Comparison of ENCODE assay signal across 9 mouse cellular contexts in the genomic region with DNA sequence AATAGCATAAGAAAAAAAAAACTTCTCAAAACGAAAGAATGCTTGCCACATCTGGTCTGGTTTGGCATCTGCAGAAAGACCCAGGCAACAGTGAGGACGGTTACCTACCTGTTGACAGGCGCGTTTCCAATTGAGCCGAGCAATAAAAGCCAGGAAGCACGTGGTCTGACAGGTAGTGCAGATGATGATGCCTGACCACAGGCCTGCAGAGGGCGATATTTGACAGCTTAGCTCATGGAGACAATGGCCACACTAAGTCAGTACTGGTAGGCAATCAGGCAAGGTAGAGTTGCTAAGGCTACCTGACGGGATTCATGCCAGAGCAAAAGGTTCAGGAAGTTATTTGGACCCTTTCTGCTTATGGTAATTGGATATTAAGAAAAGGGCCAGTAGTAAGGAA. TPM values are rescaled to one million over a fixed set of nuclear protein-coding genes. Genes with fewer than 3 reads are reported as not detected.
DNase-seq lines count a peak whose midpoint lies in the region; ATAC-seq and TF ChIP-seq lines count a peak whose summit lies in the region.
"Had no signal": no experiment of that assay in that cellular context is flagged by ENCODE, and none has a peak within 500 bp of the region (broad histone marks: within the 10 kb centered on the region; RNA-seq: fewer than 3 reads in every experiment).

No protein-coding gene starts in this region.

- DNase-seq in Patski (ENCODE audit: low read depth, low spot score): peak; percentile 2
- DNase-seq in cerebellum, postnatal 36 days: peak; percentile 85 to 90
- peak; percentile 79 for DNase-seq in heart, postnatal 0 days (ENCODE audit: low spot score)
- DNase-seq in layer of hippocampus, adult 9-10 months (ENCODE audit: low spot score): peak; percentile 26
- DNase-seq in lung, postnatal 36 days: peak; percentile 95
- peak; percentile 49 to 69 for DNase-seq in spleen, adult 18-20 months

- H3K4me1 ChIP-seq in heart, postnatal 0 days (ENCODE audit: control insufficient read depth, insufficient read depth): no peaks in the 10 kb centered on the region
- H3K4me1 ChIP-seq: limb, embryonic 12.5 days had no signal

- in situ Hi-C loops in Patski (cut with MboI; ENCODE audit: low pct_unique_long_range_greater_than_20kb): no loop called here

- no peak overlapping the region for H3K27ac ChIP-seq in heart, postnatal 0 days (ENCODE audit: low read depth)
- H3K27ac ChIP-seq: limb, embryonic 12.5 days had no signal

- no peaks in the 10 kb centered on the region for H3K9me3 ChIP-seq in heart, postnatal 0 days (replicated peaks; ENCODE audit: control insufficient read depth, low read length)
- H3K9me3 ChIP-seq: limb, embryonic 12.5 days had no signal

- CTCF ChIA-PET in Patski (lab: Charles Lee): no interaction called here

- ATAC-seq in CD4-positive, CD25-positive, alpha-beta regulatory T cell, adult 4 months: peak; percentile 83
- ATAC-seq in Patski: no peak
- ATAC-seq in heart, postnatal 0 days (ENCODE audit: insufficient read depth, low read depth): peak; percentile 77
- no peak for ATAC-seq in erythroblast, adult 5-6 weeks (replicated peaks; ENCODE audit: low FRiP score, poor library complexity, severe bottlenecking)

- peaks cover 30% of the 10 kb centered on the region for H3K27me3 ChIP-seq in Patski
- no peaks in the 10 kb centered on the region for H3K27me3 ChIP-seq in heart, postnatal 0 days (ENCODE audit: control insufficient read depth, insufficient read depth, low read length)

- H3K36me3 ChIP-seq in heart, postnatal 0 days (replicated peaks; ENCODE audit: control insufficient read depth, insufficient read depth, low read length): no peaks in the 10 kb centered on the region
- H3K36me3 ChIP-seq: limb, embryonic 12.5 days had no signal

- H3K4me3 ChIP-seq in heart, postnatal 0 days (ENCODE audit: low read depth, low read length): no peak overlapping the region
- H3K4me3 ChIP-seq: limb, embryonic 12.5 days had no signal

- no peak overlapping the region for H3K4me2 ChIP-seq in heart, postnatal 0 days (ENCODE audit: low read depth, low read length)
- H3K4me2 ChIP-seq: limb, embryonic 12.5 days had no signal

- no peak for TF ChIP-seq EP300 in heart, postnatal 0 days (IDR thresholded peaks at IDR 0.05; ENCODE audit: low read depth)

- POLR2A ChIA-PET in Patski (lab: Charles Lee): no interaction called here

- WGBS in heart, postnatal 0 days: 12% methylated on average over 8 of the region's 8 CpGs

- no peak overlapping the region for H3K9ac ChIP-seq in heart, postnatal 0 days (replicated peaks; ENCODE audit: low read depth, low read length)
- H3K9ac ChIP-seq: limb, embryonic 12.5 days had no signal

- TF ChIP-seq CTCF in Patski (IDR thresholded peaks at IDR 0.05): peak; percentile 74
- peak; percentile 93 for TF ChIP-seq CTCF in heart, postnatal 0 days (IDR thresholded peaks at IDR 0.05; ENCODE audit: low read depth)

RNA-seq across cellular contexts. Expression of a gene that starts 6.7 kb away (rescaled TPM):
- not detected for polyA plus RNA-seq in CD4-positive, CD25-positive, alpha-beta regulatory T cell, adult 4 months (2017; shearing (Covaris generic))
- not detected for polyA plus RNA-seq in Patski (2021)
- not detected in 2 replicates for total RNA-seq in heart, postnatal 0 days (2014; rRNA removed; ENCODE audit: low replicate concordance)
- polyA plus RNA-seq in heart, postnatal 0 days (2015; fragmentation: Nextera tagmentation; extraction: Ambion mirVana): 0.04 and 0.14 TPM in 2 replicates
- total RNA-seq in erythroblast, adult 5-6 weeks (2015; ENCODE audit: low replicate concordance): not detected in 2 replicates
- total RNA-seq in erythroblast, adult 5-6 weeks (2017; ENCODE audit: low replicate concordance): not detected in 2 replicates
- polyA plus RNA-seq: limb, embryonic 12.5 days had no signal

RNA-seq across cellular contexts. Expression of a gene that starts 28.8 kb away (rescaled TPM):
- not detected for polyA plus RNA-seq in CD4-positive, CD25-positive, alpha-beta regulatory T cell, adult 4 months (2017; shearing (Covaris generic))
- polyA plus RNA-seq in Patski (2021): 0.09 TPM
- total RNA-seq in heart, postnatal 0 days (2014; rRNA removed; ENCODE audit: low replicate concordance): 34.7 and 49.4 TPM in 2 replicates
- 31.2 and 31.5 TPM in 2 replicates for polyA plus RNA-seq in heart, postnatal 0 days (2015; fragmentation: Nextera tagmentation; extraction: Ambion mirVana)
- not detected in 2 replicates for total RNA-seq in erythroblast, adult 5-6 weeks (2015; ENCODE audit: low replicate concordance)
- total RNA-seq in erythroblast, adult 5-6 weeks (2017; ENCODE audit: low replicate concordance): not detected in 2 replicates
- polyA plus RNA-seq: limb, embryonic 12.5 days had no signal

Comparison
In these comparisons a context has a peak if more than half of its experiments do, and no peak if none do; other contexts are left out.
1. ATAC-seq: peak in CD4-positive, CD25-positive, alpha-beta regulatory T cell, adult 4 months (single experiment) and heart, postnatal 0 days (single experiment); none in Patski (single experiment) and erythroblast, adult 5-6 weeks (single experiment).
2. DNase-seq: peak in every context shown above with its lines; median percentile 95 in lung, postnatal 36 days; 88 in cerebellum, postnatal 36 days; 79 in heart, postnatal 0 days; 59 in spleen, adult 18-20 months; 26 in layer of hippocampus, adult 9-10 months; 2 in Patski.
3. RNA of a gene that starts 28.8 kb away (polyA plus RNA-seq): 31.2 to 31.5 TPM in heart, postnatal 0 days; 0.09 TPM in Patski (single experiment) and not detected in CD4-positive, CD25-positive, alpha-beta regulatory T cell, adult 4 months; every median in the first group is over 10 times any median in the second.